Mouse (Mus musculus) neural tube, embryonic 10.5 days (tissue): Measurements from ENCODE around the gene Tent4b.
A peak's percentile ranks its signal among the peaks of the same experiment; 100 is the strongest.

Source experiments
- DNase-seq: peaks from one replicate; pipeline ENCODE4 v3.0.0-alpha.2; 2017; ENCODE audit warnings: low spot score; ENCODE audit errors: extremely low spot score

Tent4b gene

DNA sequence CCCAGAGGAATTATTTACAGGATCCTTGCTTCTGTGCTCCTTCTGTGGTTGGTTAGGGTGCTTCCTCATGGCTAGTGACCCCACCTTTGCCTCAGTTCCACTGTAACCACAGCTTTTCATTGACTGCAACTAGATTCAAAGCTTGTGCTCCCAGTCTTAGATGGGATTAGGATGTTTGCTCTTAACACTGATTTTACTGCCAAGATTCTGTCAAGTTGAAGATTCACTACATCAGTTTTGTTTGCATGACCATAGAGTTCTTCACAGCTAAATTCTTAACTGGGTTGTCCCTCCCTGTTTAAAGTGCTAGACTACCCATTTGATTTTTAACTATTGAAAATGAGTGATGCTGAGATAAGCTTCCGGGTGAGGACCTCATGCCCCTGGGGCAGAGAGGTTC is 29.3 kb downstream of the Tent4b start:
- DNase-seq, result no peak

DNA sequence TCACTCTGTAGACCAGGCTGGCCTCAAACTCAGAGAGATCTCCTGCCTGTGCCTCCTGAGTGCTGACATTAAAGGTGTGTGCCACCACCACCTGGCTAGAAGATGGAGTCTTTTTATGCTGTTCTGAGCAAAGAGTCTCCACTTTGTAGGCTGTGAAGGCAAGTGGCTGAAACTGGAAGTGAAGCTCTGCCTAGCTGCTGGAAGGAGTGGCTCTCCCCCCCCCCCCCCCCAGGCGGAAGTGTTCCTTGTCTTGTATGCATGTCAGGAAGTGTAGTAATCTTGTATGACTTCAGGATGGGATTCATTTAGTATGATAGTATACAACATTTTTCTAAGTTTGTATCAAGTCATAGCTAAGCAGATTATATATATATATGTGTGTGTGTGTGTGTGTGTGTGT is 29.8 kb downstream of the Tent4b start:
- no peak for DNase-seq

DNA sequence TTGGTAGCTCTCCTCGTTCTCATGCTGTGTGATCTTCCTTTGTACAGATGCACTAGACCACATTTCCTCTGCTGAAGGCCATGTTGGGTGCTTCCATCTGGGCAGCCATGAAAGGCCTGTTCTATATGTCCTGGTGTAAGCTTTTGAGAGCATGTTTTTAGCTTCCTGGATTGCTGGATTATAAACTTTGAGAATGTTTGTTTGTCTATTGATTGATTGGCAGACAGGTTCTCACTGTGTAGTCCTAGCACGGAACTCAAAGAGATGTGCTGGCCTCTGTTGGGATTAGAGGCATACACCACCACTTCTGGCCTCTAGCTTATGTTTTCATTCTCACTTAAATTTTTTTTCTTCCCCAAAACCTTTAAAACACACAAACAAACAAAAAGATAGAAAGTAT is 37.7 kb downstream of the Tent4b start:
- DNase-seq, result no peak

DNA sequence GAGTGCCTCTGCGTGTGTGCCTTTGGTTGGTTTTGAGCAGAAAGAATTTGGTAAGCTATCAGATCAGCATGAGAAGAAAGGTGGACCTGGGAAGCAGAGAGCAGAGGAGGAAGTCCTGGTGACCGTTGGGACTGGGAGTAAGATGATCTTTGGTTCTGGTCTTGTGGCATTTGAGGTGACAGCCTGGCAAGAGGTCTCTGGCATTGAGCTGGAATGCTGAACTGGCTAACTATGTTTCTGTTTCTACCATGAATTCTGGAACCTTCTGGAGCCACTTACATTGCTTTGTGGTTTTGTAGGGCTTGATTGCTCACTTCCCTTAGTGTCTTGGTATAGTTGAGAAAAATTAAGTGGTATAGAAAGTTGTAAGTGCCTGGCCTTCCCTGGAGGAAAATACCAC is 38.6 kb downstream of the Tent4b start:
- DNase-seq, result no peak

DNA sequence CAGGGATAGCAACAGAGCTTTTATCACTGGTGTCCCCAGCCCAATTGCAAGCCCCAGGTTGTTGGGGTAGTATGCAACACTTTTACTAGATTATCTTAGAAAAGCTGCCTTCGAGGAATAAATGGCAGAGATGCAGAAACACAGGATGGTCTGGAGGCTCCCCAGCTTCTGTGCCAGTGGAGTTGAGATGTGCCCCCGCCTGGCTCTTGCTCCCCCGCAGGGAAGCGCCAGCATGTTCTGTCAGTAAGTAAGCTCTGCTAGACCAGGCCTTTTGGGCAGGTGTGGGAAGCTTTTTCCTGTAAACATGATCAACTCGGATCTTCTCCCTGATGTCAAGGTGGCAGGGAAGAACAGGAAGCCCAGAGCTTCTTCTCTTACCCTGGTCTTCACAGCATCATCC is 40.3 kb downstream of the Tent4b start:
- DNase-seq, result no peak

DNA sequence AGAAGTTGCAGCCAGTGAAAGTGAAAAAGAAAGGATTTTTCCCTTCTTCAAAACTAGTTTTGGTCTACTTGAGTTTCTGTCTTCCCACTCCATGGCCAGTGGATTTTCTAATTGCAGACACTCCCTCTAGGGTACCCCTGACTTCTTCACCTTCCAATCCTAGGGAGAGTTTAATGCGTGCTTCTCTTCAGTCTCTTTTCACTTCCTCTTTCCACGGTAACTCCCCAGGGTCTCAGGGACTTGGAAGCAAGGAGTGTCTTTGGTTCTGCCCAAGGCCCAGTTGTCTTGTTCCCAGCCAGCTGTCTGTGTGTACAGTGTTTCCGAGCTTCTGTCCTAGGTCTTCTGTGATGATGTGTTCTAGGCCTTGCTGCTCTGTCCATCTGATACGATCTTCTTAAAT is 42.9 kb downstream of the Tent4b start:
- no peak for DNase-seq

DNA sequence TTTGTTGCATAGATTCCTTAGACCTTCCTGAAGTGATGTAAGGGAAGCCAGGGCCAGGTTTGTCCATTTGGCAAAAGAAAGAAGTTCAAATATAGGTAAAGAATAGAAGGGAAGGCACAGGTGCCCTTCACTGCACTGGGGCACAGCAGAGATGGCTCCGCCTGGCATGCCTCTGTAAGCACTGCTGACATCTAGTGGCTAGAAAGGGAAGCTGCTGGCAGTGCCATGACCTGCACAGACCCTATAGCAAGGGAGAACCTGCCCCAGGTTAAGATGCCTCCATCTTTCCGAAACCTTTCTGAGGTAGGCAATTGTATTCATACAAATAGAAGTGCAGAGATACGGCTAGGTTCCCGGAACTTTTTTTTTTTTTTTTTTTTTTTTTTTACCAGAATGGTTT is 45.3 kb downstream of the Tent4b start:
- DNase-seq, result peak; percentile 39

DNA sequence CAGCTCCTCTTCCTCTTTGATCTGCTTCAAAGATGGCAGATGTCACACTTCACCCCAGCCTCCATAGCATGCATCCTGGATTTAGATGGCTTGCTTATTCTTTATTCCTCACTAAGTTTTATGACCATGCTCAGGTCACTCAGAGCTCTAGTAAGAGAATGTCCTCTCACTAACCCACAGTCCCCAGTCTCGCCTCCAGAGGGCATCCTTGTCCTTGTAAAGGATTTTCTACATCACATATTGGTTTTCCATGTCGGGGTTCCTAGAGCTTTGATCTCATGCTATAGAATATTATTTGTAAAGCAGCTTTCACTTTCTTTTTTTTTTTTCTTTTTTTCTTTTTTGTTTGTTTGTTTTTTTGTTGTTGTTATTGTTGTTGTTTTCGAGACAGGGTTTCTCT is 53.8 kb downstream of the Tent4b start:
- DNase-seq, result peak; percentile 52

DNA sequence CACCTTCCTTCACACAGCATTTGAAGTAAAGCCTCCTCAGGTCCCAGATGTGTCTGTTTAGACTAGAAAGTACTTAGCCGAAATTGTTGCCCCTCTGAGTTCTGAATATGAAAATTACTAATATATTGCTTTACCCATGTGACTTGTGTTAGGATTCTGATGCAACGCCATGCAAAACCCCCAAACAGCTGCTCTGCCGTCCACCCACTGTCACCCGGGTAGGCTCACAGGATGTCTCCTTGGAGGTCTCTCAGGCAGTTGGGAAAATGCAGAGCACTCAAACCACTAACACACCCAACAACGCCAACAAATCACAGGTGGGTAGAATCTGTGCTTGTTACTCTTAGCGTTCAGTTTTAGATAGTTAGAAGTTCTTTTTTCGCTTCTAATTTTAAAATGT is 55.9 kb downstream of the Tent4b start:
- DNase-seq, result no peak

DNA sequence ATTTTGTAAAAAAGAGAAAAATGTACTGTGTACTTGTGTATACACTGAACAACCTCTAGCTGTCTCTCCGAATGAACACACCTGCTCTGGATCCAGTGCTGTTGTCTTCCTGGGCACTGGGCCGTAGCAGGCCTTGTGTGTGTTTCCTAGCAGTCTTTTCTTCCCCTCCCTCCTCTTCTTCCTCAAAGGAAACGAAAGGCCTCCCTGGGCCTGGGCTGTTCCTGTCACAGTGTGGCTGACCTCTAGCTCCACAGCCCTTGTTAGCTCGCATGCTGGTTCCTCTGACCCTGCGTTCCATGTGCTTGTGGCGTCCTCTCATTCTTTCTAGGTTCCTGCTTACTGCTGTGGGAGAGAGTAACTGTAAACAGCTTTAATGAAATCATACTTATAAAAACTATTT is 59.0 kb downstream of the Tent4b start:
- DNase-seq, result no peak

DNA sequence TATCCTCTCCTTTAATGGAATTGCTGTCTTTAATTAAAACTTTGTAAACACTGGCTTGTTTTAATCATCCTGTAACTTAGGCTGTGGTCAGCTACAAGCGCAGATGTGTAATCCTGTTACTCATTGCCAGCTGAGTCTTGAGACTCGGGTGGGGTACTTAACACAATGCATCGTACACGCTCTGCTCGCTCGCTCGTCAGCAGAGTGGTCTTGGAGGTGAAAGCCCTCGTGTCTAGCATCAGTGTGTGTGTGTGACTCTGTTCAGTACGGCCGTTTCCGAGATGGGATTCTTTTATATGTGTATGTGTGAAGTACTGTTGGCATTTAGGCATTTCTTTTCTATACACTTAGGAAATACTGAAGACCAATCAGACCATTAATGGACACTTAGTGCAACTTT is 59.5 kb downstream of the Tent4b start:
- no peak for DNase-seq

DNA sequence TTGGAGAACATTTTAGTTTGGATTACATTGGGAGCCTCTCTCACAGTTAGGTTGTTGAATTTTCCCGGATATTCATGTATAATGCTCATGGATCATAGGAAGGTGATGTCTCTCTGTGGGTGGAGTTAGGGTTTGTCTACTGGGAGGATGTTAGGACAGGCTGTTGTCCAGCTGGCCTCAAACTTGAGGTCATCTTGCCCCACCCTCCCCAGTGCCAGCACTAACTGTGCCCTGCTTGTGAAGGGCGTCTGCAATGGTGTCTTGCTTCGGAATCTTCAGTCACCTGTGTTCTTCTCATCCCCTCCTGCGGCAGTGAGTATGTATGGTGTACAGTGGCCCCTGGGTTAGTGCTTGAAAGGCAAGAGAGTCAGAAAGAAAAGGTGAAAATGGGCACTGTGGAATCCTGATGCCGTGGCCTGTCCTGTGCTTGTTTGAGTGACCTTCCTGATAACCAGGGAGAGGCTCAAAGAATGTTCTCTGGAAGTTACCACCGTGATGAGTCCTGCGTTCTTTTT is 61.5 kb downstream of the Tent4b start:
- no peak for DNase-seq

DNA sequence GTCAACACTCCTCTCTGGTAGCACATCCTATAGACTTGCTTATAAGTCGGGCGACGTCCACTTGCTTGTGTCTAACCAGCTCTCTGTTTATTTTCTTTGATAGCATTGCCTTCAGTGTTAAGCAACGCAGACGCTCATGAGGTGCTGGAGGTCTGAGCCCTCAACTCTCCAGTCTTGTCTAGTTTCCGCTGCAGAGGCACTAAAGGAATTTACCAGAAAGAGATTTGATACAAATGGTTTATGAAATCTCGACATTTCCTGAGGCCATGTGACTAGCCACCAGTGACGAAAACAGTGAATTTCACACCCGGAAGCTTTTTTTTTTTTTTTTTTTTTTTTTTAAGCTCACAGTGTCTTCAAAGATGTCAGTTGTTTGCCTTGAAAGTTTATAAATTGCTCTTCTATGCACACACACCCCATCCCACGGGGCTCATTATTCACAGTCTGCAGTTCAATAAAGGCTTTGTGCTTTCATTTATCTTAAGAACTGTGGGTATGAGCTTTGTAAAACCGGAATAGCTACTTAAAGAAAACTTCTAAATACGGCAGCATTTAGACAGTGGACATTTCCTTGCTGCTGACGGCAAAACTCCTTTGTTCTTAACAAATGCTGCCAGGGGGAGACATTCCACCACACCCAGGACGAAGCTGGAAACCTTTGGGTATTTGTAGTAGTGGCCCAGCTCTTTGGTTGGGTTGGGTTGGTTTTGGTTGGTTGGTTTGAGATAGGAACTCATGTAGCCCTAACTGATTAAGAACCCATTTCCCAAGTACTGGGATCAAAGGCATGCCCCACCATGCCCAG is 64.0 kb downstream of the Tent4b start:
- no peak for DNase-seq

DNA sequence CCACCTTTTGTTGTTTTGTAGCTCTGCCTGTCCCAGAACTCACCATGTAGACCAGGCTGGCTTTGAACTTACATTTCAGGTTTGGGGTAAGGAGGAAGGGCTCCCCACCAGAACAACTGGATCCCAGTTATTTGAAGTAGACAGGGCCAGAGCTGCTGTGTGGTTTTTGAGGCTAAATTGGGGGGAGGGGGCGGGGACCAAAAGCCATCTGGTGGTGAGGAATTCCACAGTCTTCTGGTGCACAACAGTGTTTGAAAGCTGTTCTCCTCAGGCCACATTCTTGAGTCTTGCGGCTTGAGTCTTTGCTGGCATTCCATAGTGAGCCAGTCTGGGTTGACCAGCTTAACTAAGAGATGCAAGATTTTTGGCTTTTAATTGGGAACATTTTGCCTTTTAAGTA is 66.5 kb downstream of the Tent4b start:
- DNase-seq, result peak; percentile 47

DNA sequence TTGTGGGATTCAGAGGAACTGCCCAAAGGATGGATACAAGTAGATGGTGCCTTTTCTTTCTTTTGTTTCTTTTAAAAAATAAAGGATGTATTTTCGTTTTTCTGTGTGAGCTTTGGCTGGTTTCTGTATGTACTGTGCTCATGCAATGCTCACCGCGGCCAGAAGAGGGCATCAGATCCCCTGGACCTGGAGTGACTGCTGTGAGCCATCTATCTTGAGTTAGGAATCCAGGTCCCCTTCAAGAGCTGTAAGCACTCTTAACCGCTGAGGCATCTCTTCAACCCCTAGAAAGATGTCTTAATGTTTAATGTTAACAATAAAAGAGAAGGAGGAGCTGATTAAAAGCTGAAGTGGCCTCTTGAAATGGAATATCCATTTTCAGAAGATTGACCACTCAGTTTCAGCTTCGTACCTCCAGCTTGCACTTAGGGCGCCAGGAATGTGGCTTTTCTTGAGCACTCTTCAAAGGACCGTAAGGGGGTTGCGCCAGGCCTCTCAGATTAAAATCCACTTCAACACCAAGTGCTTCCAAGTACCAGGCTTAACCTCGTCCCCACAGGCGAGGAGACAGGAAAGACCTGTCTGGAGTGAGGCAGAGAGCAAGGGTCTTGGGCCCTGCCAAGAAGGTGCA is 67.3 kb downstream of the Tent4b start:
- peak; percentile 87 for DNase-seq

DNA sequence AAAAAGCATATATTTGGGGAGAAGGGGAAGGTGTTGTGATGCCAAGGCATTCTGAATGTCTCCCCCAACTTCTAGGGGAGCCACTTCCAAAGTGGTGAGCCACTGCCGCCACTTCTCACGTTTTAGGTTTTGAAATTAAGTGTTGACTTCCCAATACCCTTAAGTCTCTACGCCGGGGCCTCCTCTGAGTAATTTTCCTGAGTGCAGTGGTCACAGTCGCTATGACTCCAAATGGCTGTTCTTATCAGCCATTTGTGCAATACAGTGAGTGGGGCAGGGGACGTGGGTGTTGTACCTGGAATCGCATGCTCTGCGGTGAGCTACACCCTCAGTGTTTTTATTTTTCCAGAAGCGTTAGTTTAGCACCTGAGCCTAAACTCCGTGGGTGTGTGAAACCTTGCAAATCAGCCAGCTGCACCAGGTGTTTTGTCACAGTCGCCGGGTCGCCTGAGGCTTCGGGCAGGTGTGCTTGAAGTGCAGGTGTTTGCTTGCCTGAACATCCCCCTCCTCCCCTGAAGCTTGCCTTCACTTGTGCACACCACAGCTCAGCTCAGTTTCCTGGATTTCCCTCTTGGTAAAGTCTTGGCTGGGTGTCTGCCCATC is 67.9 kb downstream of the Tent4b start:
- DNase-seq, result no peak

DNA sequence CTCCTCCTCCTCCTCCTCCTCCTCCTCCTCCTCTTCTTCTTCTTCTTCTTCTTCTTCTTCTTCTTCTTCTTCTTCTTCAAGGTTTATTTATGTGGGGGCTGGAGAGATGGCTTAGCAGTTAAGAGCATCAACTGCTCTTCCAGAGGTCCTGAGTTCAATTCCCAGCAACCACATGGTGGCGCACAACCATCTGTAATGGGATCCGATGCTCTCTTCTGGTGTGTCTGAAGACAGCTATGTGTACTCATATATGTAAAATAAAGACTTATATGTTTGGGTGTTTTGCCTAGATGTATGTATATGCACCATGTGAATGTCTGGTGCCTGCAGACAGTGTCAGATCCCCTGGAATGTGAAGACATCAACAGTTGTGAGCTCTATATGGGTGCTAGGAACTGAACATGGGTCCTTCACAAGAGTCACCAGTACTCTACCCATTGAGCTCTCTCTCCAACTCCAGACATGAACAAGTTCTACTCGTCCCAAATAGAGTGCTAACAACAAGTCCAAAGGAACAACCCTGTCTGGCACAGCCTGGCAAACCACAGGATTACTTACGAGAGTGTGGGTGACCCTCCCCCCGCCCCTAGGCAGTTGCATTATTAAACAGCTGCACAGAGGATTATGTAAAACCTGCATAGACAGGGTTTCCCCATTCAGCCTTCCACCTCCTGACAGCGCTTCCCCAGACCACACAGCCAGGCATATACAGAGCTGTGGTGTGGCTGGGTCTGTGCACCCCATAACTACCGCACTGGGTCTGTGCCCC is 70.3 kb downstream of the Tent4b start:
- DNase-seq, result no peak

DNA sequence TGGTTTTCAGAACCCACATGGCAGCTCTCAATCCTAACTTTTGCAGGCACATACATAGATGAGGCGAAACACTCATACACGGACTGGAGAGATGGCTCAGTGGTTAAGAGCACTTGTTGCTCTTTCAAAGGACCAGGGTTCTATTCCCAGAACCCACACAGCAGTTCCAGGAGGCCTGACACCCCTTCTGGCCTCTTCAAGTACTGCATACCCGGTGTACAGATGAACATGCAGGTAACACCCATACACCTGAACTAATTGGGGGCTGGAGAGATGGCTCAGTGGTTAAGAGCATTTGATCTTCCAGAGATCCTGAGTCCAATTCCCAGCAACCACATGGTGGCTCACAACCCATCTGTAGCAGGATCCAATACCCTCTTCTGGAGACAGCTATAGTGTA is 71.1 kb downstream of the Tent4b start:
- no peak for DNase-seq

DNA sequence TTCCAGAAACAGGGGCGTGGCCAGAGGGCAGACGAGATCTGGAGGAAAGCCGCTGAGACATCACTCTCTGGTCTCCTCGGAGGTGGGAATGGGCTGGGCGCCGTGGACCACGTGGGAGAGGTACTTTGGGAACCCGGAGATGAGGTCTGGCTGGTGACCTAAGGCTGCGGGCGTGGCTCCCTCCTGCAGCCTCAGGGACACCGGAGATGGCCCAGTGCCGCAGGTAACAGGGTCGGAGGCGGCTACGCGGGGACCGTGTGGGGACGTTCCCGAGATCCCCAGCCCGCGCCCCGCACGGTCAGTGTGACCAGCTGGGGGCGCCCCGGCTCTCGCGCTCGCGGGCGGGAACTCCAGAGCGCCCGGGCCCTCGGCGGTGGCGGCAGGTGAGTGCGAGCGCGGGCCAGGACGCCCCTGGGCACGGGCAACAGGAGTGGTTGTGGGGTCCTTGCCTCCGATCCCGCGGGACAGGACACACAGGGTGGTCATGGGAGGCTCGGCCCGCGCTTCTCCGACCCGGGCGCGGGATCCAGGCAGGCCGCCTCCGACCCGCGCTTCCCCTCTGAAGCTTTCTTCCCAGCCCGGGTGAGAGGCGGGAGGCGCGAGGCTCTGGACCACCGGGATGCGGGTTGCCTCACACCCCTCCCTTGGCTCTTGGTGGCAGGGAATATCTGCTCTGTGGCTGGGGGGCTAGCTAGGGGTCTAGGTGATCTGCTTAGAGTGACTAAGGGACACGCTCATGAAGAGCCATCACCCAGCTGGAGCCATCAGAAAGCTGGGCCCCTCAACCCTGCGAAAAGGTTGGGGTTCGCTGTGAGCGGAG is 73.4 kb downstream of the Tent4b start, which contains the start of gene Adcy7:
Gene Adcy7, plus strand, starts transcription at position 173 of the 820 bp plus-strand sequence.
- DNase-seq, result peak; percentile 58

DNA sequence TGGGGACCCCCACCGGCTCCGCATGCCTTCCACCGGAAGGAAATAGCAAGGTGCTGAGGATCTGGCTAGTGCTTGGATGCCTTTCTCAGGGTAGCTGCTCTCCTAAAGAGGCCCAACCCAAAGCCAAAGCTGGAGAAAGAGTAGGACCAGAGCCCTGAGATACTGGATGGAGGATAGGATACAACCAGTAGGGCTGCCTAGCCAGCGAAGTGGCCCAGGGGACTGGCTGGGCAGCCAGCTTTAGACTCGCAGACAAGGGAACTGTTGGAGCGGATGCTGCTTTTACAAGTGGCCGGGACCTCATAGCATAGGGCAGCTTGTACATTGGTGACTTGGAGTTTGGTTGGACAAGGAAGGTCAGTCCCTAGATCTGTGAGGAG is 74.0 kb downstream of the Tent4b start:
- DNase-seq, result no peak

DNA sequence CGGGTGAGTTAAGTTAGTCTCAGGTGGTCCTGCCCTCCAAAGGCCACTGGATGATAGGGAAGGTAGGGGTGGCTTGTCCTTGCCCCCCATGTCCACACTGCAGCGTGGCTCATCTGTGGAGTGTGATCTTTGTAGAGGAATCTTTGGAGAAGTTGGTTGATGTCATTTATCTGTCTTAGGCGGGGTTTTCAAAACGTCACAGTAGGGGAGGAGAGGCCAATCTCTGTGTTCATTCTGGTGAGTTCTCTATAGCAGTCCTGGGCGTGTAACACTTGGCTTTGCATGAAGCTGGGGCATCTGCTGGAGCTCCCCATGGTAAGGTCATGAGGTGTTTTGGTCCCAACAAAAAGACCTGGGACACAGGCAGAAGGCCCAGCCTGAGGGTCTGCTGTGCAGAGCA is 75.1 kb downstream of the Tent4b start:
- DNase-seq, result no peak
